Mouse (Mus musculus) erythroblast, embryonic 14.5 days (primary cell): Measurements from ENCODE around the gene Macrod1.

Experiments
- GATA1 ChIP-seq: IDR thresholded peaks from 2 replicates; pipeline ENCODE4 v1.6.1; 2012; ENCODE audit warnings: low read length, inconsistent platforms, mixed read lengths
- TAL1 ChIP-seq: IDR thresholded peaks from 3 replicates; pipeline ENCODE4 v1.6.1; 2012; ENCODE audit warnings: low read length, inconsistent platforms, mixed read lengths

GRCm38 (mm10) chr19:7165509-7166199 lies 109.0 kb downstream of the Macrod1 start:
- TF ChIP-seq GATA1 (no peak), TAL1 (no peak)
